Mouse (Mus musculus) T-cell, adult 66 days (primary cell): ENCODE results near the gene Olfr434. TPM values are rescaled to one million over a fixed set of nuclear protein-coding genes. Genes with fewer than 3 reads are reported as not detected.

ENCODE experiments used
- total RNA-seq, 2 experiments: library from RNA; stranded (reverse); gene quantifications; 3 replicates in 1 of 2; 4 replicates in 1 of 2; pipeline ENCODE4 v1.2.4; 2023

Olfr434 gene
- not detected for total RNA-seq

DNA sequence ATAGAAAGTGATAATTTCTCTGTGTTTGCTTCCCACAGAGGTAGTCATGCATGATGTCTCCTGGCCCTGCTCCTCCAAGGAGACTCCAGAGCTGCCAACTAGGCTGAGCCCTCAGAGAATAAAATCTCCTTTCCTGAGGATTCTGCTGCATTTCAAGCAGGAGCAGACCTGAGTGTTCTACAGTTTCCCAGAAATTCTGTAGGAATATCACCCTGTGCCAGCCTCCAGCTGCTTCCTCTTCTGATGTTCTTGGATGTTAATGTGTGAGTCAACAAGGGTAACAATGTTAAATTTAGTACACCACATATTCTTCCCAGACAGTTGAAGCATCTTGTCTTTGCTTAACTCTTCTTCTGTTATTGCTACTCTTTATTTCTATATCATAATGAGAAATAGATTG is at the start of gene Olfr434:
TSS of gene Olfr434 (plus strand) at position 149 of the 400 bp plus-strand sequence.

DNA sequence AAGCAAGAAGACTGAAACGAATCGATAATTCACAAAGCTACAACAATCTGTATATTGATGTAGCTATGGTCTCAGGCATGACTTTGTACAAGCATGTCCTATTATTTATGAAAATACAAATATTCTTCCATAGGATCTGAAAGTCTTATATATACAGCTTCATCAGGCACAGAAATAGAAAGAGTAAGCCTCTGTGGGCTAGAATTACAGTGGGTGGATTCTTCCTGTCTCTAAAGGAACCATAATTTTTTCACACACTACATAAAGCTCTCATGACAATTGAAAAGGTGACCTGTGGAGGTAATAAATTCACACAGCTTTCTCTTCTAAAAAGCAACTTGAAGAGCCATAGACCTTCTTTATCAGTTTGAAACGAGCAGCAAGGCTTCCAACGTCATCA is 41.0 kb upstream of the Olfr434 start, which contains the start of gene Olfr13:
TSS of gene Olfr13 (plus strand) at position 301 of the 400 bp plus-strand sequence.

GRCm38 (mm10) chr6:43196781-43197180 is 16.0 kb upstream of the Olfr434 start, which contains the start of gene Olfr435:
TSS of gene Olfr435 (plus strand) at chr6:43197146.

DNA sequence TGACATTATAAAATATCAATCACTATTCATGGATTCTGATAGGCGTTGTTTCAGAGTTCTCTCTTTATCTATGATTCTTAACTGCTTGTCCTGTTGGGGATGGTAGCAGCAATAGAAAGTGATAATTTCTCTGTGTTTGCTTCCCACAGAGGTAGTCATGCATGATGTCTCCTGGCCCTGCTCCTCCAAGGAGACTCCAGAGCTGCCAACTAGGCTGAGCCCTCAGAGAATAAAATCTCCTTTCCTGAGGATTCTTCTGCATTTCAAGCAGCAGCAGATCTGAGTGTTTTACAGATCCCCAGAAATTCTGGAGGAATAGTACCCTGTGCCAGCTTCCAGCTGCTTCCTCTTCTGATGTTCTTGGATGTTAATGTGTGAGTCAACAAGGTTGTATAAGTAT is 18.4 kb downstream of the Olfr434 start, which contains the start of gene Olfr47:
TSS of gene Olfr47 (plus strand) at position 275 of the 400 bp plus-strand sequence.

GRCm38 (mm10) chr6:43265363-43266041 is 52.7 kb downstream of the Olfr434 start, which contains the start of gene Arhgef5:
TSS of gene Arhgef5 (plus strand) at chr6:43265582.

Other genes with a start within 250 kb of the Olfr434 start
- not detected for gene Olfr441, start 106.7 kb upstream of the Olfr434 start, total RNA-seq
- not detected for gene Olfr237-ps1, start 66.5 kb upstream of the Olfr434 start, total RNA-seq
- not detected for gene Olfr437, start 49.7 kb upstream of the Olfr434 start, total RNA-seq
- gene Olfr13, start 40.9 kb upstream of the Olfr434 start, total RNA-seq: not detected
- gene Olfr435, start 15.9 kb upstream of the Olfr434 start, total RNA-seq: not detected
- not detected for gene Olfr47, start 18.5 kb downstream of the Olfr434 start, total RNA-seq
- gene Arhgef5, start 52.6 kb downstream of the Olfr434 start, total RNA-seq: 1 to 10 TPM; 2.3 to 4.2 TPM
- not detected for gene Nobox, start 96.5 kb downstream of the Olfr434 start, total RNA-seq